ENCODE assay signal across 7 mouse cellular contexts in the genomic region with DNA sequence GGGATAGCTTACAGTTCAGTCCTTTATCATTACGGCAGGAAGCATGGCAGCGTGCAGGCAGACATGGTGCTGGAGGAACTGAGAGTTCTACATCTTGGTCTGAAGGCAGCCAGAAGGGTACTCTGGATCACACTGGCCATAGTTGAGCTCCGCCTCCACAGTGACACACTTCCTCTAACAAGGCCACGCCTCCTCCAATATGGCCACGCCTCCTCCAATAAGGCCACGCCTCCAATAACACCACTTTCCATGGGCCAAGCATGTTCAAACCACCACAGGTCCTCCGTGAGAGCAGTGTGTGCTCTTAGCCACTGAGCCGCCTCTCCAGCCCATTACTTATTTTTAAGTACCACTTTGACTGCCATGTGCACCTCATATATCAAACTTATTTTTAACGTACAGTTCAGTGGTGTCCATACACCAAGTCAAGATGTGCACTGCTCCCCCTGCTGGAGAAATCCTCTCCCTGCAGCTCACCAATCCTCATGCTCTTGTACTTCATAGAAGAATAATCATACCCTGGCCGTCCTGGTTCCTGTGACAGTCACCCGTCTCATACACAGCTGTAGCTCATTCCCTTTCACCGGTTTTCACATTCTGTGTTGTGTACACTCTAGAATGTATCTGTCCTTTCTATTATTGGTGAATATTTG.
DNase-seq lines count a peak whose midpoint lies in the region; ATAC-seq lines count a peak whose summit lies in the region.

No protein-coding gene starts in this region.

- H3K27ac ChIP-seq in intestine, embryonic 14.5 days (ENCODE audit: low read depth): no peak overlapping the region
- no peak overlapping the region for H3K27ac ChIP-seq in intestine, embryonic 15.5 days
- no peak overlapping the region for H3K27ac ChIP-seq in limb, embryonic 11.5 days (replicated peaks; ENCODE audit: low read depth, low read length)
- no peak overlapping the region for H3K27ac ChIP-seq in forebrain, embryonic 16.5 days (ENCODE audit: low read length)

- no peak overlapping the region for H3K4me2 ChIP-seq in intestine, embryonic 14.5 days (ENCODE audit: low read length)
- no peak overlapping the region for H3K4me2 ChIP-seq in intestine, embryonic 15.5 days (replicated peaks)
- H3K4me2 ChIP-seq in limb, embryonic 11.5 days (ENCODE audit: low read depth, severe bottlenecking): no peak overlapping the region
- no peak overlapping the region for H3K4me2 ChIP-seq in forebrain, embryonic 16.5 days (ENCODE audit: low read length)

- H3K9ac ChIP-seq in intestine, embryonic 14.5 days (ENCODE audit: low read length): no peak overlapping the region
- no peak overlapping the region for H3K9ac ChIP-seq in intestine, embryonic 15.5 days
- no peak overlapping the region for H3K9ac ChIP-seq in limb, embryonic 11.5 days (ENCODE audit: low read length)
- no peak overlapping the region for H3K9ac ChIP-seq in forebrain, embryonic 16.5 days (replicated peaks; ENCODE audit: low read depth, low read length)

- no peaks in the 10 kb centered on the region for H3K27me3 ChIP-seq in intestine, embryonic 14.5 days (replicated peaks; ENCODE audit: control insufficient read depth, insufficient read depth, low read length)
- H3K27me3 ChIP-seq in intestine, embryonic 15.5 days (replicated peaks): no peaks in the 10 kb centered on the region
- no peaks in the 10 kb centered on the region for H3K27me3 ChIP-seq in limb, embryonic 11.5 days (ENCODE audit: control insufficient read depth, insufficient read depth, low read length)
- H3K27me3 ChIP-seq in forebrain, embryonic 16.5 days (replicated peaks; ENCODE audit: control insufficient read depth, insufficient read depth, low read length): no peaks in the 10 kb centered on the region

- 91% methylated on average over 12 of the region's 12 CpGs for WGBS in intestine, embryonic 14.5 days
- WGBS in intestine, embryonic 15.5 days: 90% methylated on average over 12 of the region's 12 CpGs
- WGBS in limb, embryonic 11.5 days: 89% methylated on average over 12 of the region's 12 CpGs
- 93% methylated on average over 12 of the region's 12 CpGs for WGBS in forebrain, embryonic 16.5 days

- ATAC-seq in intestine, embryonic 14.5 days (replicated peaks; ENCODE audit: low FRiP score, low TSS enrichment, low read depth): no peak
- no peak for ATAC-seq in intestine, embryonic 15.5 days
- no peak for ATAC-seq in limb, embryonic 11.5 days (ENCODE audit: insufficient number of reproducible peaks, low FRiP score, low TSS enrichment, low read depth)
- no peak for ATAC-seq in forebrain, embryonic 16.5 days

- H3K4me1 ChIP-seq in intestine, embryonic 14.5 days (replicated peaks; ENCODE audit: control insufficient read depth, insufficient read depth, low read length): no peaks in the 10 kb centered on the region
- no peaks in the 10 kb centered on the region for H3K4me1 ChIP-seq in intestine, embryonic 15.5 days (replicated peaks)
- no peaks in the 10 kb centered on the region for H3K4me1 ChIP-seq in limb, embryonic 11.5 days (ENCODE audit: control insufficient read depth, insufficient read depth, low read length)
- 0 out of 2 replicates have a peak, but pooled peaks cover 2% of the 10 kb centered on the region for H3K4me1 ChIP-seq in forebrain, embryonic 16.5 days (replicated peaks; ENCODE audit: control insufficient read depth, insufficient read depth, low read length)

- H3K9me3 ChIP-seq in intestine, embryonic 14.5 days (ENCODE audit: control insufficient read depth, low read length): peaks cover 3% of the 10 kb centered on the region; the same call in 1 of the 2 replicates
- H3K9me3 ChIP-seq in intestine, embryonic 15.5 days: no peaks in the 10 kb centered on the region
- H3K9me3 ChIP-seq in limb, embryonic 11.5 days (ENCODE audit: control insufficient read depth, low read length): no peaks in the 10 kb centered on the region
- no peaks in the 10 kb centered on the region for H3K9me3 ChIP-seq in forebrain, embryonic 16.5 days (ENCODE audit: control insufficient read depth, low read length)

- peak; percentile 54 for DNase-seq in intestine, embryonic 14.5 days (ENCODE audit: low spot score)
- DNase-seq in 416B (ENCODE audit: low read depth) (peak; percentile 13), ES-CJ7 (ENCODE audit: low read depth, low spot score) (peak; percentile 62)
- peak; percentile 43 for DNase-seq in limb, embryonic 11.5 days (ENCODE audit: low spot score)
- no peak for DNase-seq in layer of hippocampus, postnatal 10 days (ENCODE audit: low spot score in 2 of 2)

- H3K36me3 ChIP-seq in intestine, embryonic 14.5 days (ENCODE audit: control insufficient read depth, insufficient read depth, low read length): no peaks in the 10 kb centered on the region
- H3K36me3 ChIP-seq in intestine, embryonic 15.5 days: no peaks in the 10 kb centered on the region
- no peaks in the 10 kb centered on the region for H3K36me3 ChIP-seq in limb, embryonic 11.5 days (ENCODE audit: control insufficient read depth, insufficient read depth, low read length)
- H3K36me3 ChIP-seq in forebrain, embryonic 16.5 days (ENCODE audit: control insufficient read depth, insufficient read depth): no peaks in the 10 kb centered on the region

- no peak overlapping the region for H3K4me3 ChIP-seq in intestine, embryonic 14.5 days (ENCODE audit: low read depth, low read length)
- no peak overlapping the region for H3K4me3 ChIP-seq in intestine, embryonic 15.5 days (replicated peaks)
- H3K4me3 ChIP-seq in limb, embryonic 11.5 days (ENCODE audit: low read depth, low read length): no peak overlapping the region
- H3K4me3 ChIP-seq in forebrain, embryonic 16.5 days (replicated peaks; ENCODE audit: low read length): no peak overlapping the region

Comparison
In these comparisons a context has a peak if more than half of its experiments do, and no peak if none do; other contexts are left out.
1. DNase-seq: peak in intestine, embryonic 14.5 days (single experiment), 416B (single experiment), ES-CJ7 (single experiment) and limb, embryonic 11.5 days (single experiment); none in layer of hippocampus, postnatal 10 days (0 of 2).